Mouse (Mus musculus): ENCODE measurements around the gene Ccr7.

- no peak for TF ChIP-seq HCFC1 (IDR thresholded peaks at IDR 0.05; ENCODE audit: borderline replicate concordance, insufficient read depth, low read length)
- no peak for TF ChIP-seq CHD2 (IDR thresholded peaks at IDR 0.05; ENCODE audit: low read depth, low read length)
Measured at GRCm38 (mm10) chr11:99189154-99189582, 34.3 kb upstream of the Ccr7 start.
